Mouse (Mus musculus) lung, postnatal 0 days (tissue): Measurements from ENCODE around the gene Man1c1. TPM values are rescaled to one million over a fixed set of nuclear protein-coding genes. Genes with fewer than 3 reads are reported as not detected.
A peak's percentile ranks its signal among the peaks of the same experiment; 100 is the strongest.

Source experiments
- ATAC-seq: fragments of 200-750 bp; cut with Nextera tagmentation; 2 replicates; pipeline ENCODE4 v1.8.0; 2017; ENCODE audit warnings: moderate library complexity
- DNase-seq: peaks from one replicate; pipeline ENCODE4 v3.0.0-alpha.2; 2016; ENCODE audit warnings: low spot score
- H3K27ac ChIP-seq: fragments of 300-500 bp; sonication (generic); 2 replicates; pipeline ENCODE4 v1.5.1; 2014; ENCODE audit warnings: antibody characterized with exemption, mild to moderate bottlenecking, low read length, mixed read lengths
- H3K27me3 ChIP-seq: fragments of 300-500 bp; sonication (generic); replicated peaks from 2 replicates; pipeline ENCODE4 v1.6.1; 2014; ENCODE audit warnings: low read length, mixed read lengths; ENCODE audit not compliant: insufficient read depth
- H3K36me3 ChIP-seq: fragments of 300-500 bp; sonication (generic); 2 replicates; pipeline ENCODE4 v1.6.1; 2014; ENCODE audit warnings: low read length, mixed read lengths; ENCODE audit not compliant: insufficient read depth
- H3K4me1 ChIP-seq: fragments of 300-500 bp; sonication (generic); 2 replicates; pipeline ENCODE4 v1.6.1; 2014; ENCODE audit warnings: antibody characterized with exemption, low read depth, low read length, mixed read lengths; ENCODE audit not compliant: insufficient read depth
- H3K4me2 ChIP-seq: fragments of 300-500 bp; sonication (generic); replicated peaks from 2 replicates; pipeline ENCODE4 v1.6.1; 2014; ENCODE audit warnings: low read depth, mild to moderate bottlenecking, low read length, moderate library complexity, mixed read lengths
- H3K4me3 ChIP-seq: fragments of 300-500 bp; sonication (generic); 2 replicates; pipeline ENCODE4 v1.5.1; 2014; ENCODE audit warnings: low read depth, low read length
- H3K9ac ChIP-seq: fragments of 300-500 bp; sonication (generic); replicated peaks from 2 replicates; pipeline ENCODE4 v1.6.1; 2014; ENCODE audit warnings: low read depth, mild to moderate bottlenecking
- H3K9me3 ChIP-seq: fragments of 300-500 bp; sonication (generic); 2 replicates; pipeline ENCODE4 v1.6.1; 2016; ENCODE audit warnings: low read length, mixed read lengths
- CTCF ChIP-seq: IDR thresholded peaks from 2 replicates; pipeline ENCODE4 v1.5.1; 2016; ENCODE audit warnings: antibody characterized with exemption, mild to moderate bottlenecking
- EP300 ChIP-seq: IDR thresholded peaks from 2 replicates; pipeline ENCODE4 v1.6.1; 2016; ENCODE audit warnings: antibody characterized with exemption, mild to moderate bottlenecking, control low read depth
- WGBS: fragments of 180-500 bp; shearing (Covaris S2); extraction: QIAGEN DNeasy Blood & Tissue Kit; methylation state at CpG from one replicate; pipeline ENCODE4 v1.1.7; 2014; 5-methylcytosine and 5-hydroxymethylcytosine counted together
- microRNA-seq: library from miRNA; unstranded; fragments of <30 nt; microRNA quantifications from one replicate; pipeline ENCODE4, GENCODE M21; 2016
- polyA plus RNA-seq: library from polyadenylated mRNA; unstranded; fragments of >200 nt; fragmentation: Nextera tagmentation; extraction: Ambion mirVana; gene quantifications from 2 replicates; pipeline ENCODE4 v1.2.1, GENCODE M21; 2015

The Man1c1 gene
- polyA plus RNA-seq, 1 experiment from 2014 or later: 3.0 TPM

- 83% methylated on average over 10 of the region's 10 CpGs for WGBS
- H3K4me3 ChIP-seq: no peak overlapping the region
- TF ChIP-seq EP300: no peak
- TF ChIP-seq CTCF: no peak
Observed at GRCm38 (mm10) chr4:134517719-134518118, 186.4 kb downstream of the Man1c1 start.

DNA sequence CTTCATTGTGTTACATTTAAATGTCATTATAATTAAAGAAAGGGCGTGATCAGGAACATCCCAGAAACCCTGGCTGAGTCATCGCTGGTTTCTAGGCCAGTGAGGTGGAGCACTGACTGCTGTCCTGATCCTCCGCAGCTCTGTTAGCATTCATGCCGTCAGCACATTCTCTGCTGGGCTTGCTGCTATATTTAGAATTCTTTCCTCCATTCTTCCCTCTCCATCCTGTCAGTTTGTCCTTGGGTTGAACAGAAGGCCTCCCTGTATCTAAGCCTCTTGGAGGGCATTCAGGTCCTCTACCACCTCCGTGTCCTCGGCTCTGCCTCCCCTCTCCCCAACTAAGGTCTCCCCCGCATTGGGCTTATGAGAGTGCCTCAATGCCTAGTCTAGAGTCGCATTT, 187.1 kb downstream of the Man1c1 start:
- ATAC-seq (no peak), DNase-seq (peak; percentile 53)
- H3K27me3 ChIP-seq: no peaks in the 10 kb centered on the region
- peaks cover 2% of the 10 kb centered on the region; the same call in 1 of the 2 replicates for H3K4me1 ChIP-seq
- TF ChIP-seq EP300 (no peak), CTCF (no peak)
- no peak overlapping the region for H3K27ac ChIP-seq
- no peak overlapping the region for H3K4me3 ChIP-seq
- no peaks in the 10 kb centered on the region for H3K36me3 ChIP-seq
- H3K4me2 ChIP-seq: no peak overlapping the region
- WGBS: 56% methylated on average over 8 of the region's 8 CpGs
- no peak overlapping the region for H3K9ac ChIP-seq
- no peaks in the 10 kb centered on the region for H3K9me3 ChIP-seq

More at GRCm38 (mm10) chr4:134517719-134518118, 186.4 kb downstream of the Man1c1 start:
- DNase-seq (no peak), ATAC-seq (no peak)
- Histone ChIP-seq H3K9me3 (no peaks in the 10 kb centered on the region), H3K9ac (no peak overlapping the region), H3K27ac (no peak overlapping the region), H3K36me3 (no peaks in the 10 kb centered on the region), H3K4me2 (no peak overlapping the region), H3K4me1 (peaks cover 2% of the 10 kb centered on the region; the same call in 1 of the 2 replicates), H3K27me3 (no peaks in the 10 kb centered on the region)

DNA sequence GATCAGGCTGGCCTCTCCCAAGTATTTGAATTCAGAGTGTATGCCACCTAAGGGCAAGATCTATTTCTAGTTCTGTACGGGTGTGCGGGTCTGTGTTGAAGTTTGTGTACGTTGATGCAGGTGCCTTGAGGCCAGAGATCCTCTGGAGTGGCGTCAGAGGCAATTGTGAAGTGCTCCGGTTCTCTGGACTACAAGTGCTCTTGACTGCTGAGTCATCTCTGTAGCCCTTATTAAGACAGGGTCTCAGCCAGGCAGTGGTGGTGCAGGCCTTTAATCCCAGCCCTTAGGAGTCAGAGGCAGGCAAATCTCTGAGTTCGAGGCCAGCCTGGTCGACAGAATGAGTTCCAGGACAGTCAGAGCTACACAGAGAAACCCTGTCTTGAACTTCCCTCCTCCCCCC, 188.5 kb downstream of the Man1c1 start:
- TF ChIP-seq EP300: peak; percentile 81
- no peak for TF ChIP-seq CTCF
- H3K27ac ChIP-seq: peak overlapping the region; percentile 71
- H3K9ac ChIP-seq: no peak overlapping the region
- peak; percentile 67 for ATAC-seq
- peak; percentile 78 for DNase-seq
- H3K9me3 ChIP-seq: no peaks in the 10 kb centered on the region
- H3K36me3 ChIP-seq: no peaks in the 10 kb centered on the region
- peaks cover 8% of the 10 kb centered on the region for H3K4me1 ChIP-seq
- H3K4me3 ChIP-seq: no peak overlapping the region
- WGBS: 41% methylated on average over 7 of the region's 7 CpGs
- no peak overlapping the region for H3K4me2 ChIP-seq
- H3K27me3 ChIP-seq: no peaks in the 10 kb centered on the region

- Histone ChIP-seq H3K4me3 (no peak overlapping the region), H3K4me2 (no peak overlapping the region), H3K4me1 (peaks cover 8% of the 10 kb centered on the region), H3K27ac (peak overlapping the region; percentile 75), H3K9ac (no peak overlapping the region), H3K27me3 (no peaks in the 10 kb centered on the region), H3K9me3 (no peaks in the 10 kb centered on the region), H3K36me3 (no peaks in the 10 kb centered on the region)
- WGBS: 58% methylated on average over 11 of the region's 11 CpGs
- DNase-seq (peak; percentile 83), ATAC-seq (peak; percentile 74)
- TF ChIP-seq CTCF: no peak
- peak; percentile 82 for TF ChIP-seq EP300
Observed at GRCm38 (mm10) chr4:134514309-134514930, 189.7 kb downstream of the Man1c1 start.

GRCm38 (mm10) chr4:134512798-134513197, 191.3 kb downstream of the Man1c1 start:
- TF ChIP-seq CTCF: peak; percentile 77
- no peak for TF ChIP-seq EP300
- peak; percentile 86 for DNase-seq
- Histone ChIP-seq H3K4me2 (peak overlapping the region; percentile 25; the same call in 1 of the 2 replicates), H3K27me3 (no peaks in the 10 kb centered on the region), H3K27ac (no peak overlapping the region), H3K4me3 (no peak overlapping the region), H3K9ac (no peak overlapping the region), H3K36me3 (no peaks in the 10 kb centered on the region), H3K4me1 (peaks cover 8% of the 10 kb centered on the region), H3K9me3 (no peaks in the 10 kb centered on the region)
- 0 out of 2 replicates have a peak, but pooled peaks have one; percentile 33 for ATAC-seq
- WGBS: 13% methylated on average over 14 of the region's 15 CpGs

- Histone ChIP-seq H3K9me3 (no peaks in the 10 kb centered on the region), H3K4me3 (no peak overlapping the region), H3K9ac (no peak overlapping the region), H3K4me1 (peaks cover 5% of the 10 kb centered on the region), H3K4me2 (peak overlapping the region; percentile 81; the same call in 1 of the 2 replicates), H3K27ac (no peak overlapping the region), H3K36me3 (0 out of 2 replicates have a peak, but pooled peaks cover 4% of the 10 kb centered on the region), H3K27me3 (no peaks in the 10 kb centered on the region)
- TF ChIP-seq EP300 (no peak), CTCF (no peak)
- ATAC-seq: no peak
- DNase-seq: no peak
- 52% methylated on average over 6 of the region's 6 CpGs for WGBS
Observed at GRCm38 (mm10) chr4:134511730-134512129, 192.4 kb downstream of the Man1c1 start.

Small RNA genes lying within 50 kb of the gene (microRNA-seq; reads per million reads assigned to microRNA genes)
- not detected for gene Mir6403

Other genes starting within 250 kb of the Man1c1 start
- gene Stmn1, start 236.0 kb downstream of the Man1c1 start, polyA plus RNA-seq: 260 and 357 TPM in 2 replicates
- gene Paqr7, start 207.6 kb downstream of the Man1c1 start, polyA plus RNA-seq: 27.5 and 33.0 TPM in 2 replicates
- 0.84 and 1.6 TPM in 2 replicates for gene Aunip, start 193.3 kb downstream of the Man1c1 start, polyA plus RNA-seq
- gene Mtfr1l, start 168.9 kb downstream of the Man1c1 start, polyA plus RNA-seq: 169 and 188 TPM in 2 replicates
- gene Selenon, start 152.1 kb downstream of the Man1c1 start, polyA plus RNA-seq: 13.6 and 17.7 TPM in 2 replicates
- 23.5 and 24.4 TPM in 2 replicates for gene Ldlrap1, start 63.7 kb upstream of the Man1c1 start, polyA plus RNA-seq
- 32.5 and 33.1 TPM in 2 replicates for gene Maco1, start 149.1 kb upstream of the Man1c1 start, polyA plus RNA-seq
- gene Rhd, start 160.2 kb upstream of the Man1c1 start, polyA plus RNA-seq: 1.5 and 2.8 TPM in 2 replicates
- 271 and 296 TPM in 2 replicates for gene Tmem50a, start 210.7 kb upstream of the Man1c1 start, polyA plus RNA-seq
- 542 and 611 TPM in 2 replicates for gene Rsrp1, start 219.3 kb upstream of the Man1c1 start, polyA plus RNA-seq
- 118 and 132 TPM in 2 replicates for gene Syf2, start 226.6 kb upstream of the Man1c1 start, polyA plus RNA-seq